Mouse (Mus musculus): ENCODE data around the gene Ipo8. TPM values are rescaled to one million over a fixed set of nuclear protein-coding genes. Genes with fewer than 3 reads are reported as not detected.

The Ipo8 gene
- total and polyA plus RNA-seq, 3 experiments: 23.4 to 28.3 TPM; not detected in 1

GRCm38 (mm10) chr6:148776236-148776635, 55.0 kb downstream of the Ipo8 start:
- H3K9me3 ChIP-seq (replicated peaks; ENCODE audit: insufficient read depth, low read length): no peaks in the 10 kb centered on the region
- H3K36me3 ChIP-seq (ENCODE audit: control insufficient read depth in 1 of 2, insufficient read depth in 2 of 2, low read length in 2 of 2): peaks cover 0 to 2% of the 10 kb centered on the region in 2 experiments; a peak in 2 of 4 replicates

GRCm38 (mm10) chr6:148771423-148771822, 59.8 kb downstream of the Ipo8 start:
- Histone ChIP-seq H3K27ac (ENCODE audit: control insufficient read depth, low read depth, low read length) (no peak overlapping the region), H3K79me2 (ENCODE audit: control insufficient read depth, insufficient read depth, low read length, poor library complexity) (no peaks in the 10 kb centered on the region), H3K9ac (ENCODE audit: control insufficient read depth, low read depth, low read length, poor library complexity, severe bottlenecking) (no peak overlapping the region), H3K27me3 (ENCODE audit: control insufficient read depth in 1 of 2, insufficient read depth in 2 of 2, low read length in 2 of 2) (no peaks in the 10 kb centered on the region), H3K4me3 (ENCODE audit: control insufficient read depth in 1 of 2, insufficient read depth in 1 of 2, low read depth in 2 of 2, low read length in 2 of 2) (no peak overlapping the region), H3K4me1 (ENCODE audit: control insufficient read depth in 1 of 2, insufficient read depth in 2 of 2, low read length in 2 of 2) (no peaks in the 10 kb centered on the region), H3K9me3 (replicated peaks; ENCODE audit: insufficient read depth, low read length) (no peaks in the 10 kb centered on the region), H3K36me3 (ENCODE audit: control insufficient read depth in 1 of 2, insufficient read depth in 2 of 2, low read length in 2 of 2) (0 out of 4 replicates have a peak, but pooled peaks cover 0 to 2% of the 10 kb centered on the region in 2 experiments)
- no peak for TF ChIP-seq CHD2 (IDR thresholded peaks at IDR 0.05; ENCODE audit: low read length)
- TF ChIP-seq SIN3A (IDR thresholded peaks at IDR 0.05; ENCODE audit: low read length): no peak
- TF ChIP-seq MAFK (IDR thresholded peaks at IDR 0.05; ENCODE audit: borderline replicate concordance, low read depth, low read length): no peak
- TF ChIP-seq CTCF (IDR thresholded peaks at IDR 0.05 in 2 of 3, conservative IDR thresholded peaks at IDR 0.05 in 1 of 3; ENCODE audit: control insufficient read depth in 1 of 3, insufficient read depth in 1 of 3, low read depth in 2 of 3, low read length in 3 of 3, poor library complexity in 1 of 3, severe bottlenecking in 1 of 3): no peak
- no peak for TF ChIP-seq POLR2A (IDR thresholded peaks at IDR 0.05; ENCODE audit: control insufficient read depth in 1 of 2, insufficient read depth in 1 of 2, low read depth in 1 of 2, low read length in 2 of 2, poor library complexity in 1 of 2)
- TF ChIP-seq GATA1 (IDR thresholded peaks at IDR 0.05; ENCODE audit: low read depth, low read length): no peak
- TF ChIP-seq RCOR1 (IDR thresholded peaks at IDR 0.05; ENCODE audit: low read depth, low read length): no peak
- TF ChIP-seq ZKSCAN1 (IDR thresholded peaks at IDR 0.05; ENCODE audit: low read depth, low read length): no peak
- TF ChIP-seq ETS1 (IDR thresholded peaks at IDR 0.05; ENCODE audit: low read depth, low read length): no peak
- no peak for TF ChIP-seq SMC3 (IDR thresholded peaks at IDR 0.05; ENCODE audit: low read depth, low read length)
- no peak for TF ChIP-seq JUND (IDR thresholded peaks at IDR 0.05; ENCODE audit: low read depth, low read length)
- TF ChIP-seq TCF12 (IDR thresholded peaks at IDR 0.05; ENCODE audit: low read depth, low read length): no peak
- TF ChIP-seq GABPA (IDR thresholded peaks at IDR 0.05; ENCODE audit: low read depth, low read length): no peak
- TF ChIP-seq MXI1 (IDR thresholded peaks at IDR 0.05; ENCODE audit: low read depth, low read length): no peak
- no peak for TF ChIP-seq POLR2AphosphoS2 (IDR thresholded peaks at IDR 0.05; ENCODE audit: low read length)
- TF ChIP-seq RAD21 (IDR thresholded peaks at IDR 0.05; ENCODE audit: low read depth, low read length): no peak
- TF ChIP-seq ZMIZ1 (IDR thresholded peaks at IDR 0.05; ENCODE audit: low read depth, low read length): no peak
- no peak for DNase-seq (ENCODE audit: low read depth, low spot score)

More at GRCm38 (mm10) chr6:148776236-148776635, 55.0 kb downstream of the Ipo8 start:
- H3K4me1 ChIP-seq (ENCODE audit: control insufficient read depth in 1 of 2, insufficient read depth in 2 of 2, low read length in 2 of 2): no peaks in the 10 kb centered on the region
- no peak overlapping the region for H3K27ac ChIP-seq (ENCODE audit: control insufficient read depth, low read depth, low read length)
- no peak for DNase-seq (ENCODE audit: low read depth, low spot score)
- H3K4me3 ChIP-seq (ENCODE audit: control insufficient read depth in 1 of 2, insufficient read depth in 1 of 2, low read depth in 2 of 2, low read length in 2 of 2): no peak overlapping the region
- no peaks in the 10 kb centered on the region for H3K79me2 ChIP-seq (ENCODE audit: control insufficient read depth, insufficient read depth, low read length, poor library complexity)
- H3K27me3 ChIP-seq (ENCODE audit: control insufficient read depth in 1 of 2, insufficient read depth in 2 of 2, low read length in 2 of 2): no peaks in the 10 kb centered on the region
- no peak overlapping the region for H3K9ac ChIP-seq (ENCODE audit: control insufficient read depth, low read depth, low read length, poor library complexity, severe bottlenecking)
- TF ChIP-seq JUND (IDR thresholded peaks at IDR 0.05; ENCODE audit: low read depth, low read length) (no peak), ELF1 (IDR thresholded peaks at IDR 0.05; ENCODE audit: low read depth, low read length) (no peak), GATA1 (IDR thresholded peaks at IDR 0.05; ENCODE audit: low read depth, low read length) (no peak), CHD1 (IDR thresholded peaks at IDR 0.05; ENCODE audit: low read depth, low read length) (no peak), POLR2A (IDR thresholded peaks at IDR 0.05; ENCODE audit: control insufficient read depth in 1 of 2, insufficient read depth in 1 of 2, low read depth in 1 of 2, low read length in 2 of 2, poor library complexity in 1 of 2) (no peak)

Data from MEL (cell line).